Mouse (Mus musculus) kidney, adult 10 weeks (tissue): ENCODE results near the gene Adam8. TPM values are rescaled to one million over a fixed set of nuclear protein-coding genes. Genes with fewer than 3 reads are reported as not detected.

Experiments
- polyA plus RNA-seq: library from polyadenylated mRNA; stranded (reverse); fragments of 350-450 nt; fragmentation: Illumina TruSeq; extraction: RNeasy Lipid Tissue Mini Kit (QIAGEN cat#74804); gene quantifications from one replicate; pipeline ENCODE4 v1.2.3, GENCODE M21; 2014; ENCODE audit warnings: low read depth, low replicate concordance

Adam8 gene
- not detected for polyA plus RNA-seq

GRCm38 (mm10) chr7:139992406-139992805, at the start of gene Adam8:
Gene Adam8, minus strand, starts transcription at chr7:139992562.

GRCm38 (mm10) chr7:140036281-140037170, 44.2 kb upstream of the Adam8 start, which contains the start of the genes Zfp511 and Tubgcp2:
Gene Zfp511, plus strand, starts transcription at chr7:140036391.
Gene Tubgcp2, minus strand, starts transcription at chr7:140036669.

GRCm38 (mm10) chr7:139978278-139978892, 14.0 kb downstream of the Adam8 start, which contains the start of gene 6430531B16Rik:
Gene 6430531B16Rik, minus strand, starts transcription at chr7:139978755.

GRCm38 (mm10) chr7:139943674-139944281, 48.6 kb downstream of the Adam8 start, which contains the start of gene Utf1:
Gene Utf1, plus strand, starts transcription at chr7:139943789.

Other genes with a start within 250 kb of the Adam8 start
- not detected for gene Adgra1, start 158.4 kb downstream of the Adam8 start, polyA plus RNA-seq
- not detected for gene Kndc1, start 97.9 kb downstream of the Adam8 start, polyA plus RNA-seq
- not detected for gene Utf1, start 48.8 kb downstream of the Adam8 start, polyA plus RNA-seq
- gene 6430531B16Rik, start 13.8 kb downstream of the Adam8 start, polyA plus RNA-seq, result not detected
- gene Zfp511, start 43.8 kb upstream of the Adam8 start, polyA plus RNA-seq, result 6.5 TPM
- gene Tubgcp2, start 44.1 kb upstream of the Adam8 start, polyA plus RNA-seq, result 11.9 TPM
- gene Msx3, start 56.5 kb upstream of the Adam8 start, polyA plus RNA-seq, result not detected
- not detected for gene Caly, start 90.0 kb upstream of the Adam8 start, polyA plus RNA-seq
- not detected for gene Prap1, start 100.8 kb upstream of the Adam8 start, polyA plus RNA-seq
- 53.2 TPM for gene Fuom, start 109.9 kb upstream of the Adam8 start, polyA plus RNA-seq
- gene Paox, start 123.2 kb upstream of the Adam8 start, polyA plus RNA-seq, result 2.5 TPM
- gene Echs1, start 123.9 kb upstream of the Adam8 start, polyA plus RNA-seq, result 157 TPM
- gene Mtg1, start 145.0 kb upstream of the Adam8 start, polyA plus RNA-seq, result 7.6 TPM
- not detected for gene Sprn, start 162.3 kb upstream of the Adam8 start, polyA plus RNA-seq
- gene Olfr522, start 172.2 kb upstream of the Adam8 start, polyA plus RNA-seq, result not detected
- gene Olfr523, start 180.7 kb upstream of the Adam8 start, polyA plus RNA-seq, result not detected
- gene Olfr524, start 213.4 kb upstream of the Adam8 start, polyA plus RNA-seq, result not detected
- gene Cd163l1, start 225.7 kb upstream of the Adam8 start, polyA plus RNA-seq, result not detected